Mouse (Mus musculus) cortical plate, adult 2 months (tissue): ENCODE measurements around the gene Dnajb5.

Source experiments
- CTCF ChIP-seq: fragments of 200-500 bp; IDR thresholded peaks from 2 replicates; pipeline ENCODE4 v1.5.1; 2011; ENCODE audit warnings: mild to moderate bottlenecking, control low read depth, low read length; ENCODE audit not compliant: insufficient read depth; ENCODE audit errors: extremely low read depth
- POLR2A ChIP-seq: fragments of 200-500 bp; IDR thresholded peaks from 2 replicates; pipeline ENCODE4 v1.6.1; 2011; ENCODE audit warnings: mild to moderate bottlenecking, low read length, control low read depth; ENCODE audit not compliant: insufficient read depth; ENCODE audit errors: extremely low read depth

DNA sequence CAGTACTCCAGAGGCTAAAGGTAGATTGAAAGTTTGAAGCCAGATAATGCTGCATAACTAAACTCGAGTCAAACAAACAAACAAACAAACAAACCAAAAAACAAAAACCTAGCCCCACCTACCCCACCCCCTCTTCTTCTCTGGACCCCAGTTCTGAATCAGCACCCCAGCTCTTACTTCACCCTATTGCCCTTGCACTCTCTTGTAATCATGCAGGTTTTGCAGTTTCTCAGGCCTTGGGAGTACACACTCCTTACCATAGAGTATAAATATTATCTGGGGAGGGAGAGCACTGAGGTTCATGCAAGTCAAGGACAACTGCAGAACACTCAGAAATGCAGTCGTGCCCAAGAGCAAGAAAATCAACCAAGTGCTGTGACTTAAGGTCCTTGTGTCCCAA, 51.7 kb downstream of the Dnajb5 start:
- TF ChIP-seq CTCF (no peak), POLR2A (no peak)
